Mouse (Mus musculus): ENCODE data around the gene Fam118b. TPM values are rescaled to one million over a fixed set of nuclear protein-coding genes. Genes with fewer than 3 reads are reported as not detected.
A peak's percentile ranks its signal among the peaks of the same experiment; 100 is the strongest.

Fam118b gene
- polyA plus RNA-seq, 1 experiment from 2014 or later = 64.9 TPM

DNA sequence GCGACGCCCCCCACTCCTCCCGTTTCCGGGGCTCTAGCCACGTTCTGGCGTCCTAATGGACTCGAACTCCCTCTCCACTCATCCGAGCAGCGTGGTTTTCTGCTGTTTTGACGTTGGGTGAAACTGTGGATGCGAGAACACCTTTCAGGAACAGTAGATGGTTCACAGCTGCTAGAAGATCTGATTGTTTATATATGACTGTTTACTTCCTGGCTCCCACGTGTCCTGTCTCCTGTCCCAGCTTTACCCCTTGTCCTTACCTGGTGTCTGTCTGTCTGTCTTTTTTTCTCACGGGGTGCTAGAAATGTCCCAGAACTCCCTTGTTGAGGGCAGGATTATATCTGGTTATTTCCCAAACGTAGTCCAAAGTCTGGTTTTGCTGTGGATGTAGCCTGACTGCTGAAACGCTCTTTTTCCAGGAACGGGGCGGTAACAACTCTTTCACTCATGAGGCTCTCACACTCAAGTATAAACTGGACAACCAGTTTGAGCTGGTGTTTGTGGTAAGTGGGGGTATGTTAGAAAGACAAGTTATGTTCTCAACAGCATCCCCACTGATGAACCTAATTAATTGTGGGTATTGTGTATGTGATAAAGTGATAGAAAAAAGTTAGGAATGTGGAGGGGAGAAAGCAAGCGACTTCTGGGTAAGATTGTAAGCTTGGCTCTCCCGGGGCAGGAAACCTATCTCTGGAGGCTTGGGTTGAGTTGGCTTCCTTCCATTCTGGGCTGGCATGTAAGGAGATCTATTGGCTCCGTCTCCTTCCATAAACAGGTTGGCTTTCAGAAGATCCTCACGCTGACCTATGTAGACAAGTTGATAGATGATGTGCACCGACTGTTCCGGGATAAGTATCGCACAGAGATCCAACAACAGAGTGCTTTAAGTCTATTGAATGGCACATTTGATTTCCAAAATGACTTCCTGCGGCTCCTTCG lies 55.8 kb downstream of the Fam118b start:
- Histone ChIP-seq H3K4me3 (ENCODE audit: low read depth, low read length) (peak overlapping the region; percentile 73), H3K27ac (replicated peaks; ENCODE audit: low read depth, low read length) (0 out of 2 replicates have a peak overlapping the region, but pooled peaks have one; percentile 10), H3K4me2 (ENCODE audit: low read depth, severe bottlenecking) (peak overlapping the region; percentile 69), H3K36me3 (ENCODE audit: control insufficient read depth, insufficient read depth, low read length) (peaks cover 23% of the 10 kb centered on the region), H3K9ac (ENCODE audit: low read length) (peak overlapping the region; percentile 75), H3K27me3 (ENCODE audit: control insufficient read depth, insufficient read depth, low read length) (no peaks in the 10 kb centered on the region), H3K9me3 (ENCODE audit: control insufficient read depth, low read length) (no peaks in the 10 kb centered on the region), H3K4me1 (ENCODE audit: control insufficient read depth, insufficient read depth, low read length) (peaks cover 6% of the 10 kb centered on the region; the same call in 1 of the 2 replicates)
- DNase-seq (ENCODE audit: low spot score) (no peak), ATAC-seq (ENCODE audit: insufficient number of reproducible peaks, low FRiP score, low TSS enrichment, low read depth) (no peak; the same call in 1 of the 2 replicates)
- WGBS = 37% methylated on average over 26 of the region's 26 CpGs

DNA sequence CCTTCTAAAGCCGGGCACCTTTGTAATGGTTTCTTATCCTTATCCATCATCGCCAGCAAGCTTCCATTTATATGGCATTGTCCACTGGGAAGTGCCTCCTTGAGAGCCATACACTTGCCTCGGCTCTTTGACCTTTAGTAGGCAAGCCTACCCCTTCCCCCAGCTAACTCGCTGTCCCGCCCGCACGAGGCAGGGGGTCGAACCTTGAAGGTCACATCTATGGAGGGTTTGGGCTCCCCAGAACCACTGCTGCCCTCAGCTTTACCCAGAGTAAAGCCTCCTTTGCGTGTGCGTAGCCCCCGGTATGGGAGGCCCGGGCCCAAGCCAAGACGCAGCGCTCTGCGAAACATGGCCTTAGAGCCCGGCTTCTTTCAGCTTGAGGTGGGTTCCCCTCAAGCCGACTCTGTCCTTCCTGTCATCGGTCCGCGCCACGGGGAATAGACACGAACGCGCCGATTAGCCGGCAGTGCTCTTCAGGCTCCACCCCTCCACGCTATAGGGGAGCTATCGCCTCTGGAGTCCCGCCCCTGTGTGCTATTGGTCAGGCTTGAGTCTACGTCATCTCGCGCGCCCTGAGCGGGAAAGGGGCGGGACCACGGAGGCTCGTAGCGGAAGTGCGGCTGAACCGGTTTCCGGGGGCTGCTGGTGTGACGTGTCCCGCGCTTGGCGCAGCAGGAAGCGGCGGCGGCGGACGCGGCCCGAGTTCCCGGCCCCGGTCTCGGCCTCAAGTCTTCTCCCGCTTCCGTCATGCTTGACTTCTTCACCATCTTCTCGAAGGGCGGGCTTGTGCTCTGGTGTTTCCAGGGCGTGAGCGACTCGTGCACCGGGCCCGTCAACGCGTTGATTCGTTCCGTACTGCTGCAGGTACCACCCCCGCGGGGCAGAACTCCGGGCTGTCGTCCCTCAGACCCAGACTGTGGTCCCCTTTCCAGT lies 56.8 kb downstream of the Fam118b start, which contains the start of gene Foxred1:
TSS of gene Foxred1 (minus strand) at position 514 of the 933 bp plus-strand sequence.
- under 1% methylated on average over 72 of the region's 72 CpGs for WGBS
- no peaks in the 10 kb centered on the region for H3K27me3 ChIP-seq (ENCODE audit: control insufficient read depth, insufficient read depth, low read length)
- H3K4me1 ChIP-seq (ENCODE audit: control insufficient read depth, insufficient read depth, low read length) = peaks cover 6% of the 10 kb centered on the region; the same call in 1 of the 2 replicates
- H3K27ac ChIP-seq (replicated peaks; ENCODE audit: low read depth, low read length) = peak within 1 kb of the TSS; percentile 71
- ATAC-seq (ENCODE audit: insufficient number of reproducible peaks, low FRiP score, low TSS enrichment, low read depth) (peak; percentile 100), DNase-seq (ENCODE audit: low spot score) (peak; percentile 100)
- peak within 1 kb of the TSS; percentile 80 for H3K4me2 ChIP-seq (ENCODE audit: low read depth, severe bottlenecking)
- H3K9me3 ChIP-seq (ENCODE audit: control insufficient read depth, low read length) = no peaks in the 10 kb centered on the region
- H3K9ac ChIP-seq (ENCODE audit: low read length) = peak within 1 kb of the TSS; percentile 75
- peak within 1 kb of the TSS; percentile 73 for H3K4me3 ChIP-seq (ENCODE audit: low read depth, low read length)
- H3K36me3 ChIP-seq (ENCODE audit: control insufficient read depth, insufficient read depth, low read length) = peaks cover 27% of the 10 kb centered on the region

DNA sequence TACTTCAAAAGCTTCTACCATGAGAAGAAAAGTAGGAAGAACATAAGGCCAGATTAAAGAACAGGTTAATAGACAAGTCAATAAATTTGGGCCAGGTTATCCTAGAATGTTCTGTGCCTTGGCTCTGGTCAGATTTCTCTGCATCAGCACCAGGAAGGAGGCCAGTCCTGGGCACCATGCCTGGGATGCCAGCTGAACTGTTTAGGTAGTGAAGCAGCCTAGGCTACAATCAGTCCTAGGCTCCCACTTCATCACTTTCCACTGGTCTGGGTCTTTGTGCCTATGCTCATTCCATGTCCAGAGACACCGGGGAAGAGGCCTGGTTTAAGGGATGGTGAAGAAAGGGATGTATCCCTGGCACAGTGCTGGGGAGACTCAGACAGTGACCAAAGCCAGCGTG lies 63.2 kb downstream of the Fam118b start:
- Histone ChIP-seq H3K4me3 (ENCODE audit: low read depth, low read length) (no peak overlapping the region), H3K36me3 (ENCODE audit: control insufficient read depth, insufficient read depth, low read length) (peaks cover 22% of the 10 kb centered on the region; the same call in 1 of the 2 replicates), H3K4me2 (ENCODE audit: low read depth, severe bottlenecking) (no peak overlapping the region), H3K27ac (replicated peaks; ENCODE audit: low read depth, low read length) (no peak overlapping the region), H3K4me1 (ENCODE audit: control insufficient read depth, insufficient read depth, low read length) (peaks cover 5% of the 10 kb centered on the region; the same call in 1 of the 2 replicates), H3K9me3 (ENCODE audit: control insufficient read depth, low read length) (no peaks in the 10 kb centered on the region), H3K9ac (ENCODE audit: low read length) (no peak overlapping the region), H3K27me3 (ENCODE audit: control insufficient read depth, insufficient read depth, low read length) (no peaks in the 10 kb centered on the region)
- DNase-seq (ENCODE audit: low spot score) (no peak), ATAC-seq (ENCODE audit: insufficient number of reproducible peaks, low FRiP score, low TSS enrichment, low read depth) (no peak)
- 94% methylated on average over 2 of the region's 2 CpGs for WGBS

DNA sequence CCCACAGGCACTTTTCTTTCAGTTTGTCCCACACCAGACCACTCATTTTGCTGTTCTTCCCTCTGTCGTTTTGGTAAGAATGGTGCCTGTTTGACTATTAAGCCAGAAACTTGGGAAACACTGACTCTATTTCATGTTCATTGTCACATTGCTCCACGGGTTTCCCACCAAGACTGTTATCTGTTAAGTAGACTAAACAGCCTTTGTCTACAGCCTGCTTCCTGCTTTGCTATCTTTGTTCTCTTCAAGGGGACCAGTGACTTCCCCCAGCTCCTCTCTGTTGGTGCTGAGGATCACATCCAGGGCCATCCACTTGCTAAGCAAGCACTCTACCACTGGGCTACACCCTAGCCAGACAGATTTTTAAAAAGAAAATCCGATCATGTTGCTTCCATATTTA lies 64.1 kb downstream of the Fam118b start:
- Histone ChIP-seq H3K4me1 (ENCODE audit: control insufficient read depth, insufficient read depth, low read length) (peaks cover 5% of the 10 kb centered on the region; the same call in 1 of the 2 replicates), H3K9me3 (ENCODE audit: control insufficient read depth, low read length) (no peaks in the 10 kb centered on the region), H3K4me3 (ENCODE audit: low read depth, low read length) (no peak overlapping the region), H3K27ac (replicated peaks; ENCODE audit: low read depth, low read length) (no peak overlapping the region), H3K4me2 (ENCODE audit: low read depth, severe bottlenecking) (no peak overlapping the region), H3K9ac (ENCODE audit: low read length) (no peak overlapping the region), H3K36me3 (ENCODE audit: control insufficient read depth, insufficient read depth, low read length) (peaks cover 22% of the 10 kb centered on the region; the same call in 1 of the 2 replicates), H3K27me3 (ENCODE audit: control insufficient read depth, insufficient read depth, low read length) (no peaks in the 10 kb centered on the region)
- WGBS = 55% methylated on average over 3 of the region's 3 CpGs
- no peak for ATAC-seq (ENCODE audit: insufficient number of reproducible peaks, low FRiP score, low TSS enrichment, low read depth)
- DNase-seq (ENCODE audit: low spot score) = no peak

DNA sequence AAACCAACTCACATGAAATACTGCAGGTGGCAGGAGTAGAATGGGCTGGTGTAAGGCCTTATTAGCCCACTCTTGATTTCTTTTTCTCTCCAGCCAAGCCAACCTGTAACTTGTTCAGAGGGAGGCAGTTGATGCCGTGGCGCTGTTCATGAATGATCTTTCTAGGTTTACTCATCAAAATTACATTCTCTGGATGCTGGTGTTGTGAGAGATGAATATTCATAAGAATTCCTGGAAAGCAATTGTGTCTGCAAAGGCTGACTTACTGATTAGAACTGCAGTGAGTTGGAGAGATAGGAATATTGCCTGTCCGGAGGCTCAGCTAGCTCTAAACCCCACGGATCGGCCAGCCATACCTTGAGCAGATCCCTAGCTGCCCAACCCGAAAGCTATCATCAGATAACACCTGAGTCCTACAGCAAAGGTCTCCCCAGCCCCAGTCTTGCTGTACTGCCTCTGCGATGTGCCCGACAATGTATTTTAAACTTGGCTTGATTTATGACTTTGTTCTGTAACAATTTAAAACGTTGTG lies 67.0 kb downstream of the Fam118b start:
- Histone ChIP-seq H3K27me3 (ENCODE audit: control insufficient read depth, insufficient read depth, low read length) (no peaks in the 10 kb centered on the region), H3K27ac (replicated peaks; ENCODE audit: low read depth, low read length) (no peak overlapping the region), H3K4me3 (ENCODE audit: low read depth, low read length) (peak overlapping the region; percentile 56; the same call in 1 of the 2 replicates), H3K36me3 (ENCODE audit: control insufficient read depth, insufficient read depth, low read length) (peaks cover 9% of the 10 kb centered on the region; the same call in 1 of the 2 replicates), H3K9ac (ENCODE audit: low read length) (no peak overlapping the region; the same call in 1 of the 2 replicates), H3K4me2 (ENCODE audit: low read depth, severe bottlenecking) (peak overlapping the region; percentile 85; the same call in 1 of the 2 replicates), H3K9me3 (ENCODE audit: control insufficient read depth, low read length) (no peaks in the 10 kb centered on the region), H3K4me1 (ENCODE audit: control insufficient read depth, insufficient read depth, low read length) (peaks cover 5% of the 10 kb centered on the region; the same call in 1 of the 2 replicates)
- ATAC-seq (ENCODE audit: insufficient number of reproducible peaks, low FRiP score, low TSS enrichment, low read depth) = no peak
- no peak for DNase-seq (ENCODE audit: low spot score)
- WGBS = 61% methylated on average over 9 of the region's 9 CpGs

DNA sequence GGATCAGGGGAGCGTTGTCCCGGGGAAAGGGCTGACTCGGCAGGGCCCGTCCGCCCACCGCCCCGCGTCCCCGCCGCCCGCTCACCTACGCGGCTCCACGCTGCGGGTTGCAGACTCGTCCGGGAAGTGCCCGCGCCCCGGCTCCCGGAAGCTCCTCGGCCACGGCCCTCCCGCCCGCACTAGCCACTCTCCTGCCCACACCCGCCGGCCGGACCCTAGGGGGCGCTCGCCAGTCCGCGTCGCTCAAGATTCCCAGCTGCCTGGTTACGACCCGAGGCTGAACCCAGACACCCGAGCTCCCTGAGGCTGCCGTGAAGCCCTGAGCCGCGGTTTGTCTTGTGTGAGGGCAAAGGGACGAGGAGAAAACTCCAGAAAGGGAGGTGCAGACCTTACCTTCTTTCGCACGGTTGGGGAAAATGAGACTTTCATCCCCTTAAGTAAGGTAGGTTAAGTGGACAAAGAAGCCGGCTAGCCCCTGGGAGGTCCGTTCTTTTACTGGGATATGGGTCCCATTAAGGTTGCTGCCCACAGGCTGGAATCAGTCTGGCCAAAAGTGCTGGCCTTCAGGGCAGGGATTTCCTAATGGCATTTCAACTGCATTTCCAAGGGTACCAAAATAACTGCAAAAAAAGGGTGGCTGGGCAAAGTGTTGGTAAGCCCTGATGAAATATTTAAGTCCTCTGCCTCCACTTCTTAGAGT lies 67.7 kb downstream of the Fam118b start, which contains the start of the genes Srpr and Tirap:
TSS of gene Srpr (plus strand) at position 404 of the 700 bp plus-strand sequence.
TSS of gene Tirap (minus strand) at position 520 of the 700 bp plus-strand sequence.
- Histone ChIP-seq H3K9me3 (ENCODE audit: control insufficient read depth, low read length) (no peaks in the 10 kb centered on the region), H3K9ac (ENCODE audit: low read length) (peak within 1 kb of the TSS; percentile 70), H3K4me3 (ENCODE audit: low read depth, low read length) (peak within 1 kb of the TSS; percentile 56), H3K4me2 (ENCODE audit: low read depth, severe bottlenecking) (peak within 1 kb of the TSS; percentile 85), H3K36me3 (ENCODE audit: control insufficient read depth, insufficient read depth, low read length) (0 out of 2 replicates have a peak, but pooled peaks cover 4% of the 10 kb centered on the region), H3K27ac (replicated peaks; ENCODE audit: low read depth, low read length) (no peak within 1 kb of the TSS), H3K4me1 (ENCODE audit: control insufficient read depth, insufficient read depth, low read length) (peaks cover 5% of the 10 kb centered on the region; the same call in 1 of the 2 replicates), H3K27me3 (ENCODE audit: control insufficient read depth, insufficient read depth, low read length) (no peaks in the 10 kb centered on the region)
- peak; percentile 96 for DNase-seq (ENCODE audit: low spot score)
- under 1% methylated on average over 44 of the region's 44 CpGs for WGBS
- ATAC-seq (ENCODE audit: insufficient number of reproducible peaks, low FRiP score, low TSS enrichment, low read depth) = peak; percentile 92; the same call in 1 of the 2 replicates

DNA sequence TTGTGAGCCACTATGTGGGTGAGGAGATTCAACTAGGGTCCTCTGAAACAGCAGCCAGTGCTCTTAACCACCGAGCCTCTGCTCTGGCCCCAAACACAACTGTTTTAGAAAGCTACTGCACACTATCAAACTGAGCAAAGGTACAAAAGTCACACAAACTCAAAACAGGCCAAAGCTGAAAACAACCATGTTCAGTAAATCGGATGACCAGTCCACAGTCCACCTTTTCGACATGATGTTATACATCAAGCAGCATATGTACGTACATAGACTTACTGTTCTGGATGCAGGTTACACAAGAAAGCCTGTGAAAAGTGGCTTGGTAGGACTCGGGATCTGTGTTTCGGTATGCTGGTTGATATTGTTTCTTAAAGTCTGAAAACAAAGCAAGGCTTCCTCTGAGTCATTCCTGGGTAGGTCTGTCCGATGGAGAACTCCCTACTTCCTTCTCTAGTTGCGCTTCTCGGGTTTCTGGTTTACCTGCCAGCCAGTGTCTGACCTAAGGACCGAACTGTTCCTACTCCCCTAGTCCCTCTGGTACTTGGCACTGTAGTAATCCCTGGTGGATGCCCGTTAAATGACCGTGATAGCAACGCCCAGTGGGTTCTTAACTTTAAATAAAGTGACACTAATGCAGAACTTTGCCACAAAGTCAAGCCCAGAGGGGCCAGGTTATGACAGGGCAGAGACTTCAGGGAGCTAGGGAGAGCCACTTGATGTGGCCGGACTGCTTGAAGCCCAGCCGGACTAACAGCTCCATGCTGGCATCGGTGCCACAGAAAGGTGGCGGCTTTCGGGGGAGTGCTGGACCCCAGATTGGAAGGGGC lies 68.4 kb downstream of the Fam118b start:
- Histone ChIP-seq H3K4me1 (ENCODE audit: control insufficient read depth, insufficient read depth, low read length) (peaks cover 5% of the 10 kb centered on the region; the same call in 1 of the 2 replicates), H3K4me3 (ENCODE audit: low read depth, low read length) (peak overlapping the region; percentile 56), H3K9ac (ENCODE audit: low read length) (peak overlapping the region; percentile 70), H3K4me2 (ENCODE audit: low read depth, severe bottlenecking) (peak overlapping the region; percentile 85), H3K9me3 (ENCODE audit: control insufficient read depth, low read length) (no peaks in the 10 kb centered on the region), H3K27me3 (ENCODE audit: control insufficient read depth, insufficient read depth, low read length) (no peaks in the 10 kb centered on the region), H3K27ac (replicated peaks; ENCODE audit: low read depth, low read length) (no peak overlapping the region), H3K36me3 (ENCODE audit: control insufficient read depth, insufficient read depth, low read length) (no peaks in the 10 kb centered on the region)
- DNase-seq (ENCODE audit: low spot score) (no peak), ATAC-seq (ENCODE audit: insufficient number of reproducible peaks, low FRiP score, low TSS enrichment, low read depth) (peak; percentile 39; the same call in 1 of the 2 replicates)
- 27% methylated on average over 18 of the region's 18 CpGs for WGBS

Measured in limb, embryonic 11.5 days (tissue).